Mouse (Mus musculus): ENCODE measurements around the gene Pdia4. TPM values are rescaled to one million over a fixed set of nuclear protein-coding genes. Genes with fewer than 3 reads are reported as not detected.
"Not testable (repeated sequence)": the region's sequence is repeated elsewhere in the genome, so short reads cannot be mapped to it uniquely, and the experiment has no call there.

The Pdia4 gene
- 10 to 100 TPM; 18.1 to 22.5 TPM for total RNA-seq (2021)
- long read RNA-seq, experiment 1, transcript Pdia4-201 (10 exons, 2,399 nt) = major isoform, 16 of 19 reads
- long read RNA-seq, experiment 1, partial matches to known transcripts = 3 of 19 reads
- long read RNA-seq, experiment 1, other reads (novel, unspliced or antisense) = 0 of 19 reads
- long read RNA-seq, experiment 2, transcript Pdia4-201 (10 exons, 2,399 nt) = major isoform, 33 of 35 reads
- long read RNA-seq, experiment 2, partial matches to known transcripts = 2 of 35 reads
- long read RNA-seq, experiment 2, other reads (novel, unspliced or antisense) = 0 of 35 reads

DNA sequence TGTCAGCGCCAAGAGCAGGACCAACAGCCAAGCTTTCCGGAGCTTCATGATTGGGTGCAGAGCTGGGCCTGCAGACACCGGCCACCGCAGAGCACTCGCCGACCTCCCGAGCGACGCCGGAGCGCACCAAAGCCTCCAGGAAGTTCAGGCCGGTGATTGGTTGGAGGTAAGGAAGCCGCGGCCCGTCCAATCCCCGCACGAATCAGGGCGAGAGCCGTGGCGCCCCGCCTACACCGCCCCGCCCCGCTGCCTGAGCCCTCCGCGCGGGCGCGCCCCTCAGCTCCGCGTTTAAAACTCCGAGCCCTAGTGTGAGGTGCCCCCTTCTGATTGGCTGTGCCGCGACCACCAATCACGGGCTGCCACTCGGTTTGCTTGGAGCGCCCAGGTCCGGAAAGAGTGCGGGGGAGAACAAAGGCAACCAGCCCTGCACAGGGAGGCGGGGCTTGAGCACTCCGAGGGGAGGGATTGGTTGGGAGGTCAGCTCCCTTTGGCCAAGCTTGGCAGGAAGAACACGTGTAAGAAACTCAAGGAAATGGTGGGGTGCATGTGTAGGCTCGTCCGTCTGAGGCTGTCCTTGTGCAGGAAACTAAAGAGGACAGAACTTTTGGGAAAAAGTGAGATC, at the start of gene Pdia4:
Pdia4 (minus strand) TSS at position 174 of the 622 bp plus-strand sequence.
- DNase-seq = peak; percentile 99

GRCm38 (mm10) chr6:47857729-47858128, 44.5 kb upstream of the Pdia4 start:
- not testable (repeated sequence) for DNase-seq

- no peak for DNase-seq
These were observed 44.0 kb upstream of the Pdia4 start for GRCm38 (mm10) chr6:47857241-47857640.

DNA sequence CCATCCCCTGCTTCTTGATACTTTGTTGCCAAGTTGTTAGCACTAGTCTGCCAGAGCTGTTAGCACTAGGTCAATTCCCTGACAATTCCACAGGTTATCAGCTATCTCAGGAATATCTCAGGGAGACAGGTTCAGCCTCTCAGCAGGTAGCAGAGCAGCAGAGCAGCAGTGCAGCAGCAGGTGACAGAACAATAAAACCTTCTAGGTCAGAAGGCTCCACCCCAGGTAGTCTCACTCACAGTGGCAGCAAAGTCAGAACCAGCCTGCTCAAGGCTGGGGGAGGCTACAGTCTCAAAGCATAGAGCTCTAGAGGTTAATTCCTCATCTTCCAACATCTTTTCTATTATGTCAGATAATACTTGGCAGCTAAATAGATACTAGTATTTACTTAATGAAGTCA, 32.5 kb upstream of the Pdia4 start:
- DNase-seq = no peak

DNA sequence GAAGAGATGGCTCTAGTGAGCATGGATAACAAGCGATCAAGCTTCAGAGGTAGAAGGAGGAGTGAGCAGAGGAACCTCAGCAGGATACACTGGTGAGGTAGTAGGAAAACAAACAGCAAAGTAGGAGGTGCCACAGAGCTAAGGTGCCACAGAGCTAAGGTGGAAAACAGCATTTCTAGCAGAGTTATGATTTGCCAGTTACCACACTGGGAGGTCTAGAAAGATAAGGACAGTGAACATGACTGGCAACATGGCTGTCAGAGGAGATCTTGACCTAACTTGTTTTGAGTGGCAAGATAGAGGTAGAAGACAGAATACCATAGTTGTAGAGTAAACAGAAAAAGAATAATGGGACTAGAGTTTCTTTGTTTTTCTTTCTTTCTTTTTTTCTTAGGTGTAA, 29.1 kb upstream of the Pdia4 start:
- DNase-seq = no peak

DNA sequence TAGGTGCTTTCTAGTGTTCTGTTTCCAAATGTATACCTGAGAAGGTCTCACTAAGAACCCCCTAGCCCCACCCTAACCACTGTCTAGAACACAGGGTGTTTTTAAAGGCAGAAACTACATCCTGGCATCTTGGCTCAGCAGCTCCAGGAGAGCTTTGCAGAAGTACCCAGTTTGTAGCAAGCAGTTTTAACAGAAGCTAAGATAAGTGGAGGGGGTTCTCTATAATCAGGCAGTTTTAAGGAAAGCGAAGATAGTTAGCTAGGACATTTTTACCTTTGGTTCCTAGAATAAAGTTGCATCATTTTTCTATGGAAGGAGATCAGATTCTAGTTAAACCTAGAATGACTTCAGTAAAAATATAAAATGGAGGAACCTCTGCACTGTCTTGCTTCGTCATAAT, 28.6 kb upstream of the Pdia4 start:
- DNase-seq = no peak

DNA sequence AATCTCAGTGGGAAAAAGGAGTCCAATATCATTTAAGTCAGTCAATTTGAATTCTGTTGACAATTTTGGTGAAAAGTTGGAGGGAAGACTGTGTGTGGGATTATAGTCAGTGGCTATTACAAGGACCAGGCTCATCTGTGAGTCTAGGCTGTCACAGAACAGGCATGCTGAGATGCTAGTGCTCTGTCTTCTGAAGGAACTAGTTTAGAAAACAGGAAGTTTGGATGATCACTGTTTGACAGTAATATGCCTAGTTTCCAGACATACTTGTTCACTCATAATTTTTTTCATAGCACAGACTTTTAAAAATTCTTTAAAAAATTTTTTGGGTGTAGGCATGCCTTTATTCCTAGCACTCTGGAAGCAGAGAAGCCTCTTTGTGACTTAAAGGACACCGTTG, 27.8 kb upstream of the Pdia4 start:
- DNase-seq = no peak

DNA sequence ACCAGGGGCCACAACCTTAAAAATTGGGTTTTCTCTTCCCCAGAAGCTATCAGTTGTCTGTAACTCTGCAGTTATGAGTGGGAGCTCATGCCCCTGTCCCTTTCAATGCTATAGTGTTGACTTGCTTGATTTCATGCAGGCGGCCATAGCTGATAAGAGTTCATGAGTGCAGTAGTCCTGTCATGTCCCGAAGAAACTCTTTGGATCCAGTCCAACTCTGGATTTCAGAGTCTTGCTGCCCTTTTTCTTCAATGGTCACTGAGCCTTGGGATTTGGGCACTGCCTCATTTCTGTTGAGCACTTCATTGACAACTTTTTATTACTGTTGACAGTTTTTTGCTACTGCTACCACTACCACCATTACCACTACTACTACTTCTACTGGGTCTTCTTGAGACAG, 24.4 kb upstream of the Pdia4 start:
- no peak for DNase-seq

DNA sequence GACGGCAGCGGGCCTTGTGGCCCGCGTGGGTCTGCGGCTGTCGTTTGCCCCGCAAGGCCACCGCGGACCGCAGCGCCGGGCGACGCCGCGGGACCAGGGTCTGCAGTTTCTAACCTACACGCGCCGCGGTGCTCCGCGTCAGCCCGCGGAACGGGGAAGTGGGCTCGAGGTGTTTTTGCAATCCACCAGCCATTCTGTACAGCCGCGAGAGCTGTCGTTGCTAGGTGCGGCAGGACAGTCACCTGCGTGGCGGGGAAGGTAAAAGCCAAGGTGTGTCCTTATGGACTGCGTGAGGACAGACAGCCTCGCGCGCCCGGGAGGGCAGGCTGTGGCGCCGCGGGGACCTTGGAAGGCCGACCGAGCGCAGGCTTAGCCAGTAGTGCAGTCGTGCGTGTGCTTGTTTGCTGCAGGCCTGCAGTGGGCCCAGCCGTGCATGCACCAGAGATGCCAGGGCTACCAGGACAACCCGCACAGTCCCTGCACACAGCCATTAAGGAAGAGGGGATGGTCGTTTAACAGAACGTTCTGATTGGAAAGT, 22.8 kb upstream of the Pdia4 start:
- DNase-seq = peak; percentile 31

GRCm38 (mm10) chr6:47835482-47835983, 22.3 kb upstream of the Pdia4 start, which contains the start of gene Zfp398:
Zfp398 (plus strand) TSS chr6:47835661.
- DNase-seq = peak; percentile 94

- DNase-seq = no peak
These were observed 19.0 kb upstream of the Pdia4 start for GRCm38 (mm10) chr6:47832220-47832619.

DNA sequence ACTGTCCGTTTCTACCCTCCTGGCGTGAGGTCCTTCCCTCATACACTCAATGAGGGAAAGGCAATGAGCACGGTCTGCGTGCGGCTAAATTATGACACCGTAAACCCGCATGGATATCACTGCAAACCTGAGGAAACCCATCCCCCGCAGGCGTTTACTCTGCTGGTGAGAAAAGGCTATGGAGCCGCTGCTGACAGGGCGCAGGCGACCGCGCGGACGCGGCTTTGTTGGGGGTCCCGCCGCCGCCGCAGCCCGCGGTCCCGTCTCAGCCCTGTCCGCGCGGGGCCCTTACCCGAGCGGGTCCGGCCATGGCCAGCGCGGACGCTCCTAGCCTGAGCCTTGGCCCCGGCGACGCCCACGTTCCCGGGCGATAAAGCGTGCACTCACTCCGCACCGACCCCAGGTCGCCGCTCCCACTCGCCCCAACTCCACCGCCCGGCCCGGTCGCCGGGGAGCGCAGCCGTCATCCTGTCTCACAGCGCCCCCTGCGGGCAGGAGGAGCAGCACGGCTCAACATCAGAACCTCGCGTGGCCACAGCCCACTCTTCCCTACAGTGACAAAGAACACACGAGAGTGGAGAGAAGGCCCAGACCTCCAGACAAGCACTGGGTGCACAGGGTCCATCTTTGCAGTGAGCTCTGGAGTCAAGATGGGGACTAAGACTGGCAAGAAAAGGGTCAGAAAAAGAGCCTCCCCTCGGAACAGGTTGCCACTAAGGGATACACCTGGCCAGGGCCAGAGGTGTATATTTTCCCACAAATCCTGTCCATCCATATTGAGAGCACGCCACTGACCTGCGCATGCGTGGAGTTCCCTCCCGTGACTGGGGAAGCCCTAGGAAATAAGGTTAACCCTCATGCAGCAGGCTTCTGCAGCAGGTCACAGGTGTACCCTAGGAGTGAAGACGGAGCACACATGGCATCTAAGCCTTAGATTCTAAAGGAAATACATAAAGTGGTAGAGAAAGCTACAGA, 17.2 kb upstream of the Pdia4 start, which contains the start of gene Zfp786:
Zfp786 (minus strand) TSS at position 764 of the 975 bp plus-strand sequence.
- peak; percentile 82 for DNase-seq

DNA sequence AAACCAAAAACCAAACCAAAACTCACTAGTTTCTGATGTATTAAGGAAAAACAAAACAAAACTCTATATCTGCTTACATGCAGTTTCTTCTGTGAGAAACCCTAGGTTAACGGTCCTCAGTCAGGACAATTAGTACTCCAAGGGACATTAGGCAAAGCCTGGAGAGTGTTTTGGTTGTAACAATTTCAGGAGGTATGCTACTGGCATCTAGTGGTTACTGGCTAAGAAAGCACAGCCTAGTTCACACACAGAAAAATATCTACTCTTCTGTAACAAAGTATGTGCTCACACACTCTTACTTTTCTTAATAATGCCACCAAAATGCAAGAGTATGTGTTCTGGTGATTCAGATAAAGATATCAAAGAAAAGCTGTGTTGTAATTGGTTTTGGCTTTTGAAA, 15.7 kb upstream of the Pdia4 start:
- no peak for DNase-seq

- DNase-seq = no peak
These were observed 14.2 kb upstream of the Pdia4 start for GRCm38 (mm10) chr6:47827462-47827861.

- DNase-seq = no peak
These were observed 11.0 kb upstream of the Pdia4 start for GRCm38 (mm10) chr6:47824241-47824640.

- no peak for DNase-seq
These were observed 8.5 kb upstream of the Pdia4 start for GRCm38 (mm10) chr6:47821776-47822175.

- no peak for DNase-seq
These were observed 8.0 kb upstream of the Pdia4 start for GRCm38 (mm10) chr6:47821236-47821635.

DNA sequence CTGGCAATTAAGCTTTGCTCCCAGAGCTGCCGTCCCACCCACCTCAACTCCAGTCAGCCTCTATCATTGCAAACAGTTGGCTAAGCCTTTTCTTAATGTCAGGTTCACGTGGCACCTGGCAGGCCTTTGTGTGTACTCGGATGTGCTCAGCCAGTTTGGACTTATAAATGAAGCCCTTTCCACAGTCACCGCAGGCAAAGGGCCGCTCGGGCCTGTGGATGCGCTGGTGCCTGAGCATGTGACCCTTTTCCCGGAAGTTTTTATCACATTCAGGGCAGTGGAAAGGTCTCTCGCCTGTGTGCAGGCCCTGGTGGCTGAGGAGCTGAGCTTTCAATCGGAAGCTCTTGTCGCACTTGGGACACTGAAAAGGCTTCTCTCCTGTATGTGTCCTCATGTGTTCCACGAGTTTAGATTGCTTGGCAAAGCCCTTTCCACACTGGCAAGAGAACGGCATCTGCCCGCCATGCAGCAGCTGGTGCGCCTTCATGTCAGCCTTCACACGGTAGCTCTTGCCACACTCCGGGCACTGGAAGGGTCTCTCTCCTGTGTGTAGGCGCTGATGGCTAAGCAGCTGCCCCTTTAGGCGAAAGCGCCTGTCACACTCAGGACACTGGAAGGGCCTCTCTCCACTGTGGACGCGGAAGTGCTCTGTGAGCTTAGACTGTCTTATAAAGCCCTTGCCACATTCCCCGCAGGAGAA, 6.5 kb upstream of the Pdia4 start:
- no peak for DNase-seq

DNA sequence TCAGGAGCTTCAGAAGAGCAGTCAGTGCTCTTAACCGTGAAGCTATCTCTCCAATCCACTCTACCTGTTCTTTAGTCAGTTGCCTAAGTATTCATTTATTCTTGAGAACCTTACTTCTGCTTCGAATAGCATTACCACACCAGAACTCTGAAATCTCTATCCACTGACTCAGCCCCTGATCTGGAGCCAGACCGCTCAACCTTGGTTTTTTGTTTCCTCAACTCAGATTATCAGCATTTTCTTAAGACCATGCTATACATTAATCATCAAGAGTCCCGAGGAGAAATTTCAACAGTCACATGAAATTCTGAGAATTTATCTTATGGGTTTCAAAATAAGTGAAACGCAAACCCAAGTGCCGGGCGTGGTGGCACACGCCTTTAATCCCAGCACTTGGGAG, 5.5 kb upstream of the Pdia4 start:
- DNase-seq = no peak

DNA sequence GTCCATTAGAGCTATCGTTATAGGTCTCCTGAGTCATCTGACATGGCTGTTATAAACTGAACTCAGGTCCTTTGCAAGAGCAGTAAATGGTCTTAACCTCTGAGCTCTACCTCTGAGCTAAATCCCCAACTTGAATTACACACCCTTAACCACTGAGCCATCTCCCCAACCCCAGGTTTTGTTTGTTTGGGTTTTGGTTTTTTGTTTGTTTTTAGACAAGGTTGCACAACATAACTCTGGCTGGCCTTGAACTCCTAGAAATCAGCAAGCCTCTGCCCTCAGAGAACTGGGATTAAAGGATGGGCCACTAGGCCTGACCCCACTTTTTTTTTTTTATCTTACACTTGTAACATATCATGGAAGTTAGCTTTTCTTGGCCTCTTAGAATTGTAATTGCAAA, 2.9 kb upstream of the Pdia4 start:
- no peak for DNase-seq

GRCm38 (mm10) chr6:47812271-47812915, 837 bp downstream of the Pdia4 start:
- DNase-seq = no peak
